Mouse (Mus musculus) brain, embryonic 18.5 days (tissue): Measurements from ENCODE around the gene Popdc2.
"Not testable (repeated sequence)": the region's sequence is repeated elsewhere in the genome, so short reads cannot be mapped to it uniquely, and the experiment has no call there.

ENCODE experiments used
- DNase-seq: peaks from one replicate; pipeline ENCODE4 v3.0.0-alpha.2; 2012; ENCODE audit warnings: low read depth, low spot score

The Popdc2 gene

GRCm38 (mm10) chr16:38361933-38362332 is at the start of gene Popdc2:
Gene Popdc2, plus strand, starts transcription at chr16:38362209.
- no peak for DNase-seq

- no peak for DNase-seq
Observed at GRCm38 (mm10) chr16:38318492-38318891, 43.5 kb upstream of the Popdc2 start.

- no peak for DNase-seq
Observed at GRCm38 (mm10) chr16:38319087-38319486, 42.9 kb upstream of the Popdc2 start.

- no peak for DNase-seq
Observed at GRCm38 (mm10) chr16:38321452-38321935, 40.5 kb upstream of the Popdc2 start.

GRCm38 (mm10) chr16:38324311-38324710 is 37.7 kb upstream of the Popdc2 start:
- DNase-seq, result no peak

GRCm38 (mm10) chr16:38326778-38327397 is 35.1 kb upstream of the Popdc2 start:
- DNase-seq, result no peak

GRCm38 (mm10) chr16:38329340-38329739 is 32.7 kb upstream of the Popdc2 start:
- DNase-seq, result no peak

- no peak for DNase-seq
Observed at GRCm38 (mm10) chr16:38334431-38334830, 27.6 kb upstream of the Popdc2 start.

- DNase-seq, result not testable (repeated sequence)
Observed at GRCm38 (mm10) chr16:38338077-38338476, 23.9 kb upstream of the Popdc2 start.

GRCm38 (mm10) chr16:38341396-38342324 is 20.3 kb upstream of the Popdc2 start, which contains the start of gene Maats1:
Gene Maats1, minus strand, starts transcription at chr16:38342143.
- peak; percentile 43 for DNase-seq

- DNase-seq, result no peak
Observed at GRCm38 (mm10) chr16:38344941-38345725, 16.9 kb upstream of the Popdc2 start.

- peak; percentile 82 for DNase-seq
Observed at GRCm38 (mm10) chr16:38346529-38347325, 15.3 kb upstream of the Popdc2 start, which contains the start of the genes Cox17 and Gm21987. Gene Cox17, plus strand, starts transcription at chr16:38346991. Gene Gm21987, plus strand, starts transcription at chr16:38347040.

GRCm38 (mm10) chr16:38347588-38347987 is 14.4 kb upstream of the Popdc2 start:
- DNase-seq, result no peak

GRCm38 (mm10) chr16:38348217-38348761 is 13.7 kb upstream of the Popdc2 start:
- DNase-seq, result no peak

GRCm38 (mm10) chr16:38349881-38350280 is 12.1 kb upstream of the Popdc2 start:
- no peak for DNase-seq

- DNase-seq, result no peak
Observed at GRCm38 (mm10) chr16:38350361-38350855, 11.6 kb upstream of the Popdc2 start.

- no peak for DNase-seq
Observed at GRCm38 (mm10) chr16:38350939-38351338, 11.1 kb upstream of the Popdc2 start.

- DNase-seq, result no peak
Observed at GRCm38 (mm10) chr16:38352031-38352430, 10.0 kb upstream of the Popdc2 start.

GRCm38 (mm10) chr16:38352851-38353250 is 9.2 kb upstream of the Popdc2 start:
- no peak for DNase-seq

- no peak for DNase-seq
Observed at GRCm38 (mm10) chr16:38353642-38354041, 8.4 kb upstream of the Popdc2 start.
